Mouse (Mus musculus): Measurements from ENCODE around the gene Chchd3. TPM values are rescaled to one million over a fixed set of nuclear protein-coding genes. Genes with fewer than 3 reads are reported as not detected.

Chchd3 gene
- total and polyA plus RNA-seq, 3 experiments, result 205 to 243 TPM; not detected in 1

- H3K79me2 ChIP-seq (ENCODE audit: control insufficient read depth, insufficient read depth, low read length, poor library complexity), result 0 out of 2 replicates have a peak, but pooled peaks cover 1% of the 10 kb centered on the region
- H3K4me3 ChIP-seq (ENCODE audit: control insufficient read depth in 1 of 2, insufficient read depth in 1 of 2, low read depth in 2 of 2, low read length in 2 of 2), result no peak overlapping the region
- DNase-seq (ENCODE audit: low read depth, low spot score), result no peak
- H3K4me1 ChIP-seq (ENCODE audit: control insufficient read depth in 1 of 2, insufficient read depth in 2 of 2, low read length in 2 of 2), result peaks cover 3 to 5% of the 10 kb centered on the region in 2 experiments; a peak in 2 of 4 replicates
- TF ChIP-seq POLR2A (IDR thresholded peaks at IDR 0.05; ENCODE audit: control insufficient read depth in 1 of 2, insufficient read depth in 1 of 2, low read depth in 1 of 2, low read length in 2 of 2, poor library complexity in 1 of 2) (no peak), MAX (IDR thresholded peaks at IDR 0.05; ENCODE audit: low read length) (no peak), USF1 (IDR thresholded peaks at IDR 0.05; ENCODE audit: low read depth, low read length) (no peak), JUND (IDR thresholded peaks at IDR 0.05; ENCODE audit: low read depth, low read length) (no peak), ZC3H11A (IDR thresholded peaks at IDR 0.05; ENCODE audit: low read depth, low read length) (no peak), ZKSCAN1 (IDR thresholded peaks at IDR 0.05; ENCODE audit: low read depth, low read length) (no peak), EP300 (IDR thresholded peaks at IDR 0.05; ENCODE audit: low read depth in 1 of 2, low read length in 2 of 2) (no peak), SMC3 (IDR thresholded peaks at IDR 0.05; ENCODE audit: low read depth, low read length) (no peak), MEF2A (IDR thresholded peaks at IDR 0.05; ENCODE audit: extremely low read depth, insufficient replicate concordance, low read depth, low read length, poor library complexity, severe bottlenecking) (no peak), CHD2 (IDR thresholded peaks at IDR 0.05; ENCODE audit: low read length) (no peak), BHLHE40 (IDR thresholded peaks at IDR 0.05; ENCODE audit: borderline replicate concordance, low read depth, low read length) (no peak)
- H3K9me3 ChIP-seq (replicated peaks; ENCODE audit: insufficient read depth, low read length), result no peaks in the 10 kb centered on the region
- H3K36me3 ChIP-seq (ENCODE audit: control insufficient read depth in 1 of 2, insufficient read depth in 2 of 2, low read length in 2 of 2), result peaks cover 2 to 18% of the 10 kb centered on the region in 2 experiments
- H3K9ac ChIP-seq (ENCODE audit: control insufficient read depth, low read depth, low read length, poor library complexity, severe bottlenecking), result no peak overlapping the region
- no peak overlapping the region for H3K27ac ChIP-seq (ENCODE audit: control insufficient read depth, low read depth, low read length)
- no peaks in the 10 kb centered on the region for H3K27me3 ChIP-seq (ENCODE audit: control insufficient read depth in 1 of 2, insufficient read depth in 2 of 2, low read length in 2 of 2)
Observed at GRCm38 (mm10) chr6:32890726-32891125, 169.3 kb downstream of the Chchd3 start.

DNA sequence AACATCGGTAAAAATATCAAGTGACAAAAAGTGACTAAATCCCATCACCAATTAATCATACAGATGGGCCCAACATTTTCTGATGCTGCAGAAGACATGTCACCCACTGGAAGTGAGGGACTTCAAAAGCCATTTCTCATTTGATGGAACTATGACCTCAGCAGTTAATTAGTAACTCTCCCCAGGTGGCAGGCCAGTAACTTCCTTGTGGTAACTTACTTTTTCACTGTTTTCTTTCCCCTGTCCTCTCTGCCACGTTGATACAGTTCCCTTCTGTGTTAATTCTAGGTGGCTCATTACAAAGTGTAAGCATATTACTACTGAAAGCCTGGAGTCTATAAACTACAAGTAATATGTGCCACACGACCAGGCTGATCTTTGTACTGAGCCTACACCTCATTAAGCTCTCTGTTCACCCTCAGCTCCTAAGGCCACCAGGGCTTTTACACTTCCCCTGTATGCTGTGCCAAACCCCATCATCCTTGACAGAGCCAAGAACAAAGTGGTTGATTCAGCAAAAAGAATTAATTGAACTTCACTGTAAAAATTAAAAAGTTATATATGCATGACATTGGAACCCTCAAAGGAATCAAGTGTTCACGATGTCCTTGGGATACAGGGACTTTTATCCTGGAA is 171.0 kb downstream of the Chchd3 start:
- Histone ChIP-seq H3K27me3 (ENCODE audit: control insufficient read depth in 1 of 2, insufficient read depth in 2 of 2, low read length in 2 of 2) (no peaks in the 10 kb centered on the region), H3K4me3 (ENCODE audit: control insufficient read depth in 1 of 2, insufficient read depth in 1 of 2, low read depth in 2 of 2, low read length in 2 of 2) (no peak overlapping the region), H3K9ac (ENCODE audit: control insufficient read depth, low read depth, low read length, poor library complexity, severe bottlenecking) (no peak overlapping the region), H3K9me3 (replicated peaks; ENCODE audit: insufficient read depth, low read length) (no peaks in the 10 kb centered on the region), H3K79me2 (ENCODE audit: control insufficient read depth, insufficient read depth, low read length, poor library complexity) (no peaks in the 10 kb centered on the region), H3K4me1 (ENCODE audit: control insufficient read depth in 1 of 2, insufficient read depth in 2 of 2, low read length in 2 of 2) (peaks cover 0 to 4% of the 10 kb centered on the region in 2 experiments; a peak in 2 of 4 replicates), H3K36me3 (ENCODE audit: control insufficient read depth in 1 of 2, insufficient read depth in 2 of 2, low read length in 2 of 2) (peaks cover 0 to 18% of the 10 kb centered on the region in 2 experiments), H3K27ac (ENCODE audit: control insufficient read depth, low read depth, low read length) (no peak overlapping the region)
- DNase-seq (ENCODE audit: low read depth, low spot score), result no peak
- no peak for TF ChIP-seq MEF2A (IDR thresholded peaks at IDR 0.05; ENCODE audit: extremely low read depth, insufficient replicate concordance, low read depth, low read length, poor library complexity, severe bottlenecking)
- TF ChIP-seq GATA1 (IDR thresholded peaks at IDR 0.05; ENCODE audit: low read depth, low read length), result no peak
- no peak for TF ChIP-seq USF1 (IDR thresholded peaks at IDR 0.05; ENCODE audit: low read depth, low read length)
- TF ChIP-seq MYB (IDR thresholded peaks at IDR 0.05; ENCODE audit: low read depth, low read length), result no peak
- no peak for TF ChIP-seq GABPA (IDR thresholded peaks at IDR 0.05; ENCODE audit: low read depth, low read length)
- no peak for TF ChIP-seq CHD2 (IDR thresholded peaks at IDR 0.05; ENCODE audit: low read length)
- TF ChIP-seq TBP (IDR thresholded peaks at IDR 0.05; ENCODE audit: low read depth, low read length), result no peak
